Mouse (Mus musculus) MN1 (cell line): ENCODE measurements around the gene Slc39a1.

Source experiments
- DNase-seq: peaks from one replicate; pipeline ENCODE4 v3.0.0-alpha.2; 2016; ENCODE audit warnings: low spot score

Gene Slc39a1

GRCm38 (mm10) chr3:90294651-90295050, 46.7 kb downstream of the Slc39a1 start:
- no peak for DNase-seq
